Mouse (Mus musculus): ENCODE results near the gene Nkain4. TPM values are rescaled to one million over a fixed set of nuclear protein-coding genes. Genes with fewer than 3 reads are reported as not detected.

The Nkain4 gene
- polyA plus RNA-seq, 1 experiment from 2014 or later, result 110 TPM

DNA sequence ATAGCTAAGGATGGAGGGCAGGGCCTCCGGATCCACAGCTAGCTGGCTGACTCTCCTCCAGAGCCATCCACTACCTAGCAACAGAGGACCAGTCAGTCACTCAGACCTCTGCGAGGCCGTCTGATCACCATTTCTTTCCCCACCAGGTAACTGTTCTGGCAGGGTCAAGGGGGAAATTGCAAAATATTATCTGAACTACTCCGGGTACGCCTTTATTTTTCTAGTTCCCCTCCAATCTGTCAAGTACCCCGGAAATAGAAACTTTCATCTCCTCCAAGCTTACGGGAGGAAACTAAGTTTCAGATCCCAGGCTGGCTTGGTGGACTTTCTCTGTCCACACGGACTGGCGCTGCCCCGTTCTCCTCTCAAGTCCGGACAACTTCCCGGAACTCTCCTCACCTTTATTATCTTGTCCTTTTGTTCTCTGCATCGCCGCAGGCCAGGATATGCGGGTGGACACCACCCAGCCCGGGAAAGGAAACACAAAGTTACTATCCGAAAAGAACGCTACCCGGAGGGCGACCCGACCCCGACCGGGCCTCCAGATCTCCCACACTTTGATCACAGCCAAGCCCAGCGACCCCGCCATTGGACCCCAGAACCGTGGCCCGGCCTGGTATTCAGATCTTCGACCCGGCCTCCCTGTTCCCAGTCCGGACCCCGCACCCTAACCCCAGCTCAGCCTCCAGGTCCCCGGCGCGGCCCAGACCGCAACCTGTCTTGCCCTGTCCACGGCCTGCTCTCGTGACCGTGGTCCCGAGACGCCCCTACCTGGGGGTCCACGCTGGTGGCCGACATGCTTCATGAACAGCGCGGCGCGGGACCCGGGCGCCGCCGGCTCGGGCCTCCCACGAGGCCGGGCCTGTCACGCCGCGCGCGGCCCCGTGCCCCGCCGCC is 34.3 kb downstream of the Nkain4 start:
- TF ChIP-seq CTCF (IDR thresholded peaks at IDR 0.05) (no peak), EP300 (IDR thresholded peaks at IDR 0.05) (no peak)
- ATAC-seq, result 0 out of 2 replicates have a peak, but pooled peaks have one; percentile 9
- H3K9ac ChIP-seq (replicated peaks; ENCODE audit: low read depth), result peak overlapping the region; percentile 99
- no peaks in the 10 kb centered on the region for H3K36me3 ChIP-seq (ENCODE audit: insufficient read depth, low read length)
- peak overlapping the region; percentile 78 for H3K4me2 ChIP-seq (replicated peaks; ENCODE audit: low read depth, low read length)
- peak; percentile 59 for DNase-seq (ENCODE audit: low spot score)
- H3K4me1 ChIP-seq (ENCODE audit: insufficient read depth, low read depth, low read length), result peaks cover 7% of the 10 kb centered on the region
- no peaks in the 10 kb centered on the region for H3K27me3 ChIP-seq (replicated peaks; ENCODE audit: insufficient read depth, low read length)
- under 1% methylated on average over 55 of the region's 61 CpGs for WGBS
- peak overlapping the region; percentile 85 for H3K27ac ChIP-seq (ENCODE audit: low read length)
- peak overlapping the region; percentile 100 for H3K4me3 ChIP-seq (ENCODE audit: low read depth, low read length)
- H3K9me3 ChIP-seq (ENCODE audit: low read length), result no peaks in the 10 kb centered on the region

DNA sequence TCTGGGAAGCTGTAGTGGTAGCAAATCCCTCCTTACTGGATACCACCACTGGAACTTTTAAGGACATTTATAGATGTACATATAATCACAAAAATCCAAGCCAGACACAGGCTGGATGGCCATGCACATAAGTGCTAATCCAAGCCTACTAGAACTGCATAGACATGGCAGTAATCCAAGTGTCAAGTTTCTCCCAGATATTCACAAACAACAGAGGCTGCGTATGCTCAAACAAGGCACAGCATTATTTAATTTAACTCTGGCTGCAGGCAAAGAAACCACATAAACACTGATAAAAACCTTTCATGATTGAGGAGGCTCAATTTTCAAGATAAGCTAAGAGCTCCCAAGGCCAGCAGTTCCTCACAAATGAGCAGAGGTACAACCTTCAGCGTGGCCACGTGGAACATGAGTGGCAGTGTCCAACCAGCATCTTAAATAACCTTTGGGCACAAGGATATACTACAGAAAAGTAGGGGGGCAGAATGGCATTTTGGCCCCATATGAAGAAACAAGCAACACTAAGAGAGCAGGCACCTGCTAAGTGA is 38.5 kb downstream of the Nkain4 start:
- H3K4me1 ChIP-seq (ENCODE audit: insufficient read depth, low read depth, low read length), result peaks cover 7% of the 10 kb centered on the region
- no peak for DNase-seq (ENCODE audit: low spot score)
- TF ChIP-seq CTCF (IDR thresholded peaks at IDR 0.05) (no peak), EP300 (IDR thresholded peaks at IDR 0.05) (no peak)
- no peak overlapping the region for H3K27ac ChIP-seq (ENCODE audit: low read length)
- H3K9me3 ChIP-seq (ENCODE audit: low read length), result no peaks in the 10 kb centered on the region
- H3K27me3 ChIP-seq (replicated peaks; ENCODE audit: insufficient read depth, low read length), result no peaks in the 10 kb centered on the region
- no peak overlapping the region; the same call in 1 of the 2 replicates for H3K4me2 ChIP-seq (replicated peaks; ENCODE audit: low read depth, low read length)
- H3K36me3 ChIP-seq (ENCODE audit: insufficient read depth, low read length), result peaks cover 12% of the 10 kb centered on the region; the same call in 1 of the 2 replicates
- H3K9ac ChIP-seq (replicated peaks; ENCODE audit: low read depth), result no peak overlapping the region
- ATAC-seq, result no peak
- no peak overlapping the region for H3K4me3 ChIP-seq (ENCODE audit: low read depth, low read length)
- WGBS, result 33% methylated on average over 3 of the region's 3 CpGs

DNA sequence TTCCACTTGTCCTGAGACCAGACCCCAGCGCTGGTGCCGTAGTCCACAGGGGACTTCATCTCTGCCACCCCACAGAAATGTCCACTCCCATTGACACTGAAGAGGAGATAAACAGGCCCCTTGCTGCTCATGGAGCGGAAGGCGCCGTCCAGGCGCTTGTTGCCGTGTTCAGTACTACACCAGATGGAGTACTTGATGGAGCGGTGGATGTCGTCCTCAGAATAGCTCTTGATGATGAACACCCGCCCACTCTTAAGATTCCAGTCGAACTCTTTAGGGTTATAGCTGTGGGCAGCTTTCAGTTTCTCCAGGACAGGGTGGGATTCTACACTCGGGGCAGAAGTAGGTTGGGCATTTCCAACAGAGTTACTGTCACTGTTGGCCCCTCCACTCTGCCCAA is 43.6 kb downstream of the Nkain4 start:
- no peaks in the 10 kb centered on the region for H3K27me3 ChIP-seq (replicated peaks; ENCODE audit: insufficient read depth, low read length)
- ATAC-seq (peak; percentile 75), DNase-seq (ENCODE audit: low spot score) (no peak)
- H3K27ac ChIP-seq (ENCODE audit: low read length), result no peak overlapping the region
- TF ChIP-seq EP300 (IDR thresholded peaks at IDR 0.05) (no peak), CTCF (IDR thresholded peaks at IDR 0.05) (no peak)
- H3K9ac ChIP-seq (replicated peaks; ENCODE audit: low read depth), result no peak overlapping the region
- H3K9me3 ChIP-seq (ENCODE audit: low read length), result no peaks in the 10 kb centered on the region
- no peaks in the 10 kb centered on the region; the same call in 1 of the 2 replicates for H3K4me1 ChIP-seq (ENCODE audit: insufficient read depth, low read depth, low read length)
- H3K36me3 ChIP-seq (ENCODE audit: insufficient read depth, low read length), result peaks cover 19% of the 10 kb centered on the region; the same call in 1 of the 2 replicates
- no peak overlapping the region for H3K4me3 ChIP-seq (ENCODE audit: low read depth, low read length)
- WGBS, result 75% methylated on average over 12 of the region's 12 CpGs
- H3K4me2 ChIP-seq (replicated peaks; ENCODE audit: low read depth, low read length), result no peak overlapping the region

- ATAC-seq, result no peak
- peaks cover 5% of the 10 kb centered on the region; the same call in 1 of the 2 replicates for H3K36me3 ChIP-seq (ENCODE audit: insufficient read depth, low read length)
Observed at GRCm38 (mm10) chr2:180905556-180906221, 48.8 kb downstream of the Nkain4 start.

DNA sequence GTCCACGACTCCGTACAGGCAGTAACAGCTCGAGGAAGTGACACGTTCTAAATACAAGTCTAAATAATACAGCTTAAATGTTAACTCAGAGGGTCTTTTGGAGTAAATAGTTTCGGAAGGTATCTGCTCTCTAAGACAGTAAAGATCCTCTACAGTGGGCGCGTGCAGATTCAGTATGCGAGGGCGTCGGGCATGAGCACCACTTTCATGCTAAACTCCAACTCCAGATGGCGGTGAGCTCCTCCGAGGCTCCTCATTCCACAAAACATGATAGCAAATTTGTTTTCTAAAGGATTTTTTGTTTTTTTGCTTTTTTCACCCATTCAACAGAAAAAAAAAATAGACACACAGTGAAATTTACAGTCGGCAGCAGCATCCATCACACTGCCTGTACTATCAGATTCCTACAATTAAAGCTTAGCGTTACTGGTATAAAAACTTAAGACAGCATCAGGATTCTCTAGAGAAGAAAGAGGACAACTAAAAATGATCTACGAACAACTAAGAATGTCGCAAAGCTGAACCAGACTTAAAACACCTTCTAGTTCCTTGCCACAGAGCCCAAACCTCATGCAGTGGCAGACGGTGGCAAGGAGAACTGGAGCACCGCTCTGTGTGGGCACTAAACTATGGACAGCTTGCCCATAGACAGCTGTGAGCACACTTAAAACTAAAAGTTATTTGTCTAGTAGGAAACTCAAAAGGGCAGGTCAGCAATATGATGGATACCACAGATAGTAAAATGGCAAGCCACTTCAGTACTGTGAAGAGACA is 49.9 kb downstream of the Nkain4 start:
- no peak for ATAC-seq
- Histone ChIP-seq H3K27me3 (replicated peaks; ENCODE audit: insufficient read depth, low read length) (no peaks in the 10 kb centered on the region), H3K4me3 (ENCODE audit: low read depth, low read length) (no peak overlapping the region), H3K9me3 (ENCODE audit: low read length) (no peaks in the 10 kb centered on the region), H3K4me2 (replicated peaks; ENCODE audit: low read depth, low read length) (no peak overlapping the region), H3K36me3 (ENCODE audit: insufficient read depth, low read length) (no peaks in the 10 kb centered on the region; the same call in 1 of the 2 replicates), H3K4me1 (ENCODE audit: insufficient read depth, low read depth, low read length) (no peaks in the 10 kb centered on the region), H3K9ac (replicated peaks; ENCODE audit: low read depth) (no peak overlapping the region), H3K27ac (ENCODE audit: low read length) (no peak overlapping the region)
- WGBS, result 90% methylated on average over 18 of the region's 18 CpGs
- TF ChIP-seq CTCF (IDR thresholded peaks at IDR 0.05) (no peak), EP300 (IDR thresholded peaks at IDR 0.05) (no peak)
- no peak for DNase-seq (ENCODE audit: low spot score)

More at GRCm38 (mm10) chr2:180905556-180906221, 48.8 kb downstream of the Nkain4 start:
- Histone ChIP-seq H3K9me3 (ENCODE audit: low read length) (no peaks in the 10 kb centered on the region), H3K4me2 (replicated peaks; ENCODE audit: low read depth, low read length) (no peak overlapping the region), H3K27me3 (replicated peaks; ENCODE audit: insufficient read depth, low read length) (no peaks in the 10 kb centered on the region), H3K27ac (ENCODE audit: low read length) (no peak overlapping the region), H3K4me1 (ENCODE audit: insufficient read depth, low read depth, low read length) (no peaks in the 10 kb centered on the region), H3K4me3 (ENCODE audit: low read depth, low read length) (no peak overlapping the region), H3K9ac (replicated peaks; ENCODE audit: low read depth) (no peak overlapping the region)
- TF ChIP-seq CTCF (IDR thresholded peaks at IDR 0.05) (no peak), EP300 (IDR thresholded peaks at IDR 0.05) (no peak)
- DNase-seq (ENCODE audit: low spot score), result no peak
- 68% methylated on average over 5 of the region's 5 CpGs for WGBS
